Mouse (Mus musculus) liver, adult 2 months (tissue): ENCODE results near the gene Sgf29. TPM values are rescaled to one million over a fixed set of nuclear protein-coding genes. Genes with fewer than 3 reads are reported as not detected.
A peak's percentile ranks its signal among the peaks of the same experiment; 100 is the strongest.

Experiments
- DNase-seq: peaks from one replicate; pipeline ENCODE4 v3.0.0-alpha.2; 2011; ENCODE audit warnings: low read depth, low spot score; ENCODE audit errors: extremely low read depth
- H3K27ac ChIP-seq: fragments of 200-500 bp; replicated peaks from 2 replicates; pipeline ENCODE4 v1.5.1; 2012; ENCODE audit warnings: low read depth, mild to moderate bottlenecking, control low read depth, inconsistent platforms, low read length; ENCODE audit not compliant: insufficient read depth
- H3K27me3 ChIP-seq: fragments of 200-500 bp; 2 replicates; pipeline ENCODE4 v1.6.1; 2012; ENCODE audit warnings: mild to moderate bottlenecking, moderate library complexity, low read length, inconsistent platforms; ENCODE audit not compliant: control insufficient read depth, insufficient read depth
- H3K36me3 ChIP-seq: fragments of 200-500 bp; 2 replicates; pipeline ENCODE4 v1.6.1; 2012; ENCODE audit warnings: low read length, inconsistent platforms; ENCODE audit not compliant: control insufficient read depth, insufficient read depth
- H3K4me1 ChIP-seq: fragments of 200-500 bp; 2 replicates; pipeline ENCODE4 v1.6.1; 2011; ENCODE audit warnings: low read length; ENCODE audit not compliant: control insufficient read depth, insufficient read depth
- H3K4me3 ChIP-seq: fragments of 200-500 bp; 2 replicates; pipeline ENCODE4 v1.5.1; 2011; ENCODE audit warnings: low read depth, mild to moderate bottlenecking, control low read depth, low read length, moderate library complexity; ENCODE audit not compliant: insufficient read depth
- H3K79me2 ChIP-seq: fragments of 200-500 bp; 2 replicates; pipeline ENCODE4 v1.6.1; 2012; ENCODE audit warnings: inconsistent platforms, mild to moderate bottlenecking, low read length, moderate library complexity; ENCODE audit not compliant: control insufficient read depth, insufficient read depth
- H3K9ac ChIP-seq: fragments of 200-500 bp; 2 replicates; pipeline ENCODE4 v1.6.1; 2012; ENCODE audit warnings: low read depth, mild to moderate bottlenecking, control low read depth, inconsistent platforms, low read length
- CTCF ChIP-seq: fragments of 200-500 bp; IDR thresholded peaks from 2 replicates; pipeline ENCODE4 v1.5.1; 2011; ENCODE audit warnings: low read depth, low read length, control low read depth
- POLR2A ChIP-seq: fragments of 200-500 bp; IDR thresholded peaks from 2 replicates; pipeline ENCODE4 v1.6.1; 2011; ENCODE audit warnings: low read length, control low read depth; ENCODE audit not compliant: insufficient read depth; ENCODE audit errors: extremely low read depth
- WGBS: fragments of 180-500 bp; shearing (Covaris S2); methylation state at CpG from one replicate; pipeline ENCODE4 v1.1.7; 2018; 5-methylcytosine and 5-hydroxymethylcytosine counted together
- polyA plus RNA-seq: library from polyadenylated mRNA; depleted of rRNA; stranded (reverse); fragments of >200 nt; gene quantifications from 2 replicates; pipeline ENCODE4 v1.2.3, GENCODE M21; 2012
- total RNA-seq: library from RNA; depleted of rRNA; stranded (reverse); fragments of >200 nt; gene quantifications from 2 replicates; pipeline ENCODE4 v1.2.3, GENCODE M21; 2014

Gene Sgf29
- total and polyA plus RNA-seq, 2 experiments: 7.7 to 54.2 TPM

DNA sequence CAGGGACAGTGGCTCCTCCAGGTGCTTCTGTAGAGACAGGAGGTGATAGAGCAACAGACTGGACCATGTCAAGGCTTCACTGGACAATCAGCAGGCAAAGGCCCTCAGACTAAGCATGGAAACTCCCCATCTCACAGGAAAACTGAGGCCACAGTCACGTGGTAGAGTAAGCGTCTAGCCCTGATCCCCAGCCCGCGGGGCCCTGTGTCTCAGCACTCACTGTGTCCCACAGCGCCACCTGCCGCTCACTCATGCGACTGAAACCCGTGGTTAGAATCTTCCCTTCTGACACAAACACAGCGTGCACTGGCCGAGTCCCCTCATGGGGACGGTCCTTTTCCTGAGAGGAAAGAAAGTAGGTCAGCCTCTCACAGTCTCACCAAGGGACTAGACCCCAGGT is 52.0 kb downstream of the Sgf29 start:
- Histone ChIP-seq H3K4me3 (peak overlapping the region; percentile 1; the same call in 1 of the 2 replicates), H3K9ac (0 out of 2 replicates have a peak overlapping the region, but pooled peaks have one; percentile 14), H3K27me3 (peaks cover 8% of the 10 kb centered on the region; the same call in 1 of the 2 replicates), H3K27ac (no peak overlapping the region), H3K4me1 (peaks cover 6% of the 10 kb centered on the region; the same call in 1 of the 2 replicates), H3K79me2 (peaks cover 4% of the 10 kb centered on the region; the same call in 1 of the 2 replicates), H3K36me3 (no peaks in the 10 kb centered on the region)
- TF ChIP-seq POLR2A: no peak
- peak; percentile 95 for TF ChIP-seq CTCF
- peak; percentile 54 for DNase-seq
- under 1% methylated on average over 11 of the region's 11 CpGs for WGBS

DNA sequence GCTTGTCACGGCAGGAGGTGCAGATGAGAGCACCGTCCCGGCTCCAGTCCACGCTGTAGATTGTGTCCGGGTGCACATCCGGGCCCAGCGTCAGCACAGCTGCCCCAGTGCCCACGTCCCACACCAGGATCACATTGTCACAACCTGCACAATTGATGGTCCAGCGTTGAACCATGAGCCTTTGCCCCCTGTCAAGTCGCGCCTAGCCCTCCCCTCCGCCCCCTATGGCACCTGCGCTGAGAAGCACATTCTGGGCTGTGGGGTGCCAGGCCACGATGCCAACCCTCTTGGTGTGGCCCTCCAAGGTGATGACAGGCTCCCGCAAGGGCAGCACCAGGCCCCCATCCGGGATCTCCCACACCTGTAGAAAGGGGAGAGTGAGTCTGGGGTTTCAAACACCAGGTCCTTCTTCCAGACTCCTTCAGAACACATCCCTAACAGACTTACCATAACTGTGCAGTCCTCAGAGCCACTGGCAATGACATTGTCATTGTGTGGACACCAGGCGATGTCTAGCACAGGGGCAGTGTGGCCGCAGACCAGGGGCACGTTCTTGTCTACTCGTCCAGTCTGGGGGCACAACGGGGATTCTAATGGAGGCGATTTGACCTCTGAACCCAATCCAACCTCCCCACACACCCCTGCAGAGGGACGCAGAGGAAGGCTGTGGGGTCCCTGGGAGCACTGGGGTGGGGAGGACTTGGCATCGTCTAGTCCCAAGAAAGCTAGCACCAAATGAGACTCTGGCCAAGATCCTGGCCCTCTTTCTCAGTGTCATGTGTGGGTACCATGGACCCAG is 52.6 kb downstream of the Sgf29 start:
- H3K36me3 ChIP-seq: no peaks in the 10 kb centered on the region
- H3K4me1 ChIP-seq: peaks cover 3% of the 10 kb centered on the region; the same call in 1 of the 2 replicates
- H3K9ac ChIP-seq: no peak overlapping the region
- TF ChIP-seq CTCF: no peak
- TF ChIP-seq POLR2A: no peak
- peaks cover 8% of the 10 kb centered on the region; the same call in 1 of the 2 replicates for H3K27me3 ChIP-seq
- WGBS: 58% methylated on average over 24 of the region's 24 CpGs
- peak overlapping the region; percentile 2; the same call in 1 of the 2 replicates for H3K4me3 ChIP-seq
- no peak overlapping the region for H3K27ac ChIP-seq
- no peak for DNase-seq
- H3K79me2 ChIP-seq: no peaks in the 10 kb centered on the region

GRCm38 (mm10) chr7:126702358-126702757 is 53.2 kb downstream of the Sgf29 start:
- Histone ChIP-seq H3K9ac (0 out of 2 replicates have a peak overlapping the region, but pooled peaks have one; percentile 8), H3K79me2 (no peaks in the 10 kb centered on the region), H3K36me3 (no peaks in the 10 kb centered on the region), H3K4me3 (no peak overlapping the region), H3K27me3 (peaks cover 8% of the 10 kb centered on the region; the same call in 1 of the 2 replicates), H3K4me1 (no peaks in the 10 kb centered on the region), H3K27ac (peak overlapping the region; percentile 26)
- WGBS: 82% methylated on average over 6 of the region's 6 CpGs
- TF ChIP-seq CTCF: no peak
- TF ChIP-seq POLR2A: no peak
- no peak for DNase-seq

GRCm38 (mm10) chr7:126702861-126703756 is 54.0 kb downstream of the Sgf29 start:
- H3K9ac ChIP-seq: 0 out of 2 replicates have a peak overlapping the region, but pooled peaks have one; percentile 15
- WGBS: 81% methylated on average over 12 of the region's 12 CpGs
- H3K4me1 ChIP-seq: no peaks in the 10 kb centered on the region
- DNase-seq: no peak
- H3K27ac ChIP-seq: peak overlapping the region; percentile 26; the same call in 1 of the 2 replicates
- no peaks in the 10 kb centered on the region for H3K36me3 ChIP-seq
- TF ChIP-seq CTCF (no peak), POLR2A (no peak)
- no peaks in the 10 kb centered on the region for H3K79me2 ChIP-seq
- peak overlapping the region; percentile 52 for H3K4me3 ChIP-seq
- H3K27me3 ChIP-seq: peaks cover 8% of the 10 kb centered on the region; the same call in 1 of the 2 replicates

GRCm38 (mm10) chr7:126703757-126704077 is 54.6 kb downstream of the Sgf29 start:
- WGBS: 33% methylated on average over 7 of the region's 7 CpGs
- Histone ChIP-seq H3K27ac (0 out of 2 replicates have a peak overlapping the region, but pooled peaks have one; percentile 9), H3K36me3 (no peaks in the 10 kb centered on the region), H3K27me3 (peaks cover 8% of the 10 kb centered on the region; the same call in 1 of the 2 replicates), H3K4me3 (peak overlapping the region; percentile 52), H3K9ac (0 out of 2 replicates have a peak overlapping the region, but pooled peaks have one; percentile 15), H3K4me1 (no peaks in the 10 kb centered on the region), H3K79me2 (no peaks in the 10 kb centered on the region)
- no peak for TF ChIP-seq CTCF
- TF ChIP-seq POLR2A: no peak
- DNase-seq: no peak
